Mouse (Mus musculus) macrophage (primary cell): Measurements from ENCODE around the gene Tmem217. TPM values are rescaled to one million over a fixed set of nuclear protein-coding genes. Genes with fewer than 3 reads are reported as not detected.
"Not testable (repeated sequence)": the region's sequence is repeated elsewhere in the genome, so short reads cannot be mapped to it uniquely, and the experiment has no call there.

Source experiments
- H3K27ac ChIP-seq: fragments of 350-480 bp; formaldehyde crosslinking; 2 replicates; pipeline ENCODE4 v1.9.0; 2021
- H3K36me3 ChIP-seq: fragments of 350-480 bp; formaldehyde crosslinking; 2 replicates; pipeline ENCODE4 v1.9.0; 2021; ENCODE audit errors: inconsistent target
- H3K4me3 ChIP-seq: fragments of 350-480 bp; formaldehyde crosslinking; 2 replicates; pipeline ENCODE4 v1.9.0; 2021; ENCODE audit errors: inconsistent target
- H3K79me2 ChIP-seq: fragments of 350-480 bp; formaldehyde crosslinking; 2 replicates; pipeline ENCODE4 v1.9.0; 2021; ENCODE audit errors: inconsistent target
- WGBS: methylation state at CpG from one replicate; pipeline ENCODE4 v1.1.7; 2026; ENCODE audit warnings: inconsistent platforms; ENCODE audit not compliant: missing documents; 5-methylcytosine and 5-hydroxymethylcytosine counted together
- polyA plus RNA-seq: library from polyadenylated mRNA; stranded (reverse); fragments of 250-400 nt; gene quantifications from 3 replicates; pipeline ENCODE4 v1.2.4, GENCODE M21; 2018; ENCODE audit warnings: inconsistent platforms

Gene Tmem217
- polyA plus RNA-seq, 1 experiment from 2014 or later = 0.67 TPM

GRCm38 (mm10) chr17:29540426-29540825, 11.8 kb downstream of the Tmem217 start:
- no peak overlapping the region for H3K4me3 ChIP-seq
- H3K27ac ChIP-seq = no peak overlapping the region
- H3K36me3 ChIP-seq = no peaks in the 10 kb centered on the region
- H3K79me2 ChIP-seq = no peaks in the 10 kb centered on the region
- 95% methylated on average over 8 of the region's 8 CpGs for WGBS

GRCm38 (mm10) chr17:29533866-29534265, 18.3 kb downstream of the Tmem217 start:
- no peak overlapping the region for H3K27ac ChIP-seq
- H3K79me2 ChIP-seq = no peaks in the 10 kb centered on the region
- WGBS = 85% methylated on average over 11 of the region's 11 CpGs
- H3K36me3 ChIP-seq = no peaks in the 10 kb centered on the region
- no peak overlapping the region for H3K4me3 ChIP-seq

- H3K79me2 ChIP-seq = no peaks in the 10 kb centered on the region
- H3K27ac ChIP-seq = no peak overlapping the region
- H3K36me3 ChIP-seq = no peaks in the 10 kb centered on the region
- no peak overlapping the region for H3K4me3 ChIP-seq
- 13% methylated on average over 10 of the region's 10 CpGs for WGBS
These were observed 20.3 kb downstream of the Tmem217 start for GRCm38 (mm10) chr17:29531757-29532384.

DNA sequence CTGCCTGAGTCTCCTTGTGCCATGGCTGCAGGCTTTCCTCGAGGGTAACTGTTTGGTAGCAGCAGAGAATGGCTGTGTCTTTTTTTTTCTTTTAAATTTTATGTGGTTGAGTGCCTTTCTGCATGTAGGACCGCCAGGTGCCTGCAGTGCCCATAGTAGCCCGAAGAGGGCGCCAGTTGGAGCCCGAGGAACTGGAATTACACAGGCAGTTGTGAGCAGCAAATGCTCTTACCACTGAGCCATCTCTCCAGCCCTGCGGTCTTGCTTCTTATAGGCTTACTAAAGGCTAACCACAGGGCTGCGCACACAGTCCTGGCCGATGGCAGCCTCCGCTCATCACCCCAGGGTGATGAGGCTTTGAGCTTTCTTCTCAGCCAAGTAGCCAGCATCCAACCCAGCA, 20.9 kb downstream of the Tmem217 start:
- no peaks in the 10 kb centered on the region for H3K36me3 ChIP-seq
- 73% methylated on average over 9 of the region's 9 CpGs for WGBS
- H3K79me2 ChIP-seq = no peaks in the 10 kb centered on the region
- no peak overlapping the region for H3K27ac ChIP-seq
- no peak overlapping the region for H3K4me3 ChIP-seq

DNA sequence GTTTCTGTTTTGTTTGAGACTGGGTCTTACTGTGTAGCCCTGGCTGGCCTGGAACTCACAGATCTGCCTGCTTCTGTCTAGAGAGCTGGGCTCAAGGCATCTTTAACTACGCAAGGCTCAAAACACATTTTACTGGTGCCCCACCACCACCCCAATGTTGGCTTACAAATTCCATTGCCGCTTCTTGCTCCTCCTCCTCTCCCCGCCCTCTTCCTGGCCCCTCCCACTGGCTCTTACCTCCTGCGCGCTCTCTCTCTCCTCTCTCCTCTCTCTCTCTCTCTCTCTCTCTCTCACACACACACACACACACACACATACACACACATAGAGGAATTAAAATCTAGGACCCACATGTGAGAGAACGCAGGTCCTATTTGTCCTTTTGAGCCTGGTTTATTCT, 21.7 kb downstream of the Tmem217 start:
- Histone ChIP-seq H3K4me3 (no peak overlapping the region), H3K79me2 (no peaks in the 10 kb centered on the region), H3K36me3 (no peaks in the 10 kb centered on the region), H3K27ac (no peak overlapping the region)
- WGBS = 47% methylated on average over 6 of the region's 6 CpGs

DNA sequence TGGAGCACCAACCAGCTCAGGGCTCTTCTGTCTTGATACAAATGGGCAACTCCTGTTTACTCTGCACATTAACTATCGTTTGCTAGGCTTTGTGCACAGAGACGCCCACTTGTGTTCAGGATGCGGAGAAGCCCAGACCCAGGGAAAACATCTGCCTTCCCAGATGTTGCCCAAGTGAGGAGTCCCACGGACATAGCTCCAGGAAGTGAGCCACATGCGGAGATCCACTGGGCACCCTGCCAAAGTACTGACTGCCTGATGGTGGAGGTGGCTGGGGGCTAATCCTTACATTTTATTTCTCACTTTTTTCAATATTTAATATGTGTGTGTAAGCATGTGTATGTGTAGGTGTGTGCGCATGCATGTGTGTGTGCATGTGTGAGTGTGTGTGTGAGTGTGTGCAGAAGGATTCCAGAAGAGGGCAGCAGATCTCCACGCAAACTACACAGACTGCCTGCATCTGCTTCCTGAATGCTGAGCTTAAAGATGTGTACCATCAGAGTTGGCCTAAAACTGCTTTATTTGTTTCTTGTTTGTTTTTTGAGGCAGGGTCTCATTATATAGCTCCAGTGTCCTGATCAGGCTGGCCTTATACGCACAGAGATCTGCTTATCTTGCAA, 23.5 kb downstream of the Tmem217 start:
- Histone ChIP-seq H3K36me3 (no peaks in the 10 kb centered on the region), H3K79me2 (no peaks in the 10 kb centered on the region), H3K27ac (no peak overlapping the region), H3K4me3 (no peak overlapping the region)
- 76% methylated on average over 8 of the region's 8 CpGs for WGBS

DNA sequence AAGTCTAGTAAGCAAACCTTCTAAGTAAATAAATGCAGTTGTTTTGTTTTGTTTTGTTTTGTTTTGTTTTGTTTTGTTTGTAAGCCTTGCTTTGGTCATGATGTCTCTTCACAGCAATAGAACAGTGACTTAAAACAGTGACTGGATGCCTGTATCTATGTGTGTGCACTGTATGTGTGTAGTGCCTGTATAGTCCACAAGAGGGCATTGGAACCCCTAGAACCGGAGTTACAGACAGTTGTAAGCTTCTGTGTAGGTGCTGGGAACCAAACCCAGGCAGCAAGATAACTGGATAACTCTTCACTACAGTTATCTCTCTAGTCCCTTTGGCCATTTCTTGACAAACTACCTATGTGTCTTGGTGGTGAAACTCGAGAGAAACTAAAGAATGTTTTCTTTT, 26.6 kb downstream of the Tmem217 start:
- no peak overlapping the region for H3K27ac ChIP-seq
- H3K79me2 ChIP-seq = no peaks in the 10 kb centered on the region
- WGBS = 87% methylated on average over 2 of the region's 2 CpGs
- H3K4me3 ChIP-seq = no peak overlapping the region
- no peaks in the 10 kb centered on the region for H3K36me3 ChIP-seq

GRCm38 (mm10) chr17:29519731-29520130, 32.5 kb downstream of the Tmem217 start:
- WGBS = 84% methylated on average over 8 of the region's 8 CpGs
- Histone ChIP-seq H3K79me2 (no peaks in the 10 kb centered on the region), H3K27ac (no peak overlapping the region), H3K36me3 (no peaks in the 10 kb centered on the region), H3K4me3 (no peak overlapping the region)

DNA sequence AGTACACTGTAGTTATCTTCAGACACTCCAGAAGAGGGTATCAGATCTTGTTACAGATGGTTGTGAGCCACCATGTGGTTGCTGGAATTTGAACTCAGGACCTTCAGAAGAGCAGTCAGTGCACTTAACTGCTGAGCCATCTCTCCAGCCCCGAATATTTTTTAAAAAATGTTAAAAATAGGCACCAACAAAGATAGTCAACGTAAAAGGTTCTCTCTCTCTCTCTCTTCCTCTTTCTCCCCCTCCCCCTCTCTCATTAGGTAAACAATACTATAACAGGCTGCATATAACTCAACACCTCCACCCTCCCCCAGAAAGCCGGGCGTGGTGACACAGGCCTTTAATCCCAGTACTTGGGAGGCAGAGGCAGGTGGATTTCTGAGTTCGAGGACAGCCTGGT, 33.5 kb downstream of the Tmem217 start:
- WGBS = 68% methylated on average over 5 of the region's 5 CpGs
- not testable (repeated sequence) for H3K36me3 ChIP-seq, H3K27ac ChIP-seq

GRCm38 (mm10) chr17:29514435-29514834, 37.8 kb downstream of the Tmem217 start:
- Histone ChIP-seq H3K4me3 (no peak overlapping the region), H3K79me2 (no peaks in the 10 kb centered on the region), H3K27ac (no peak overlapping the region), H3K36me3 (no peaks in the 10 kb centered on the region)
- WGBS = 6% methylated on average over 11 of the region's 11 CpGs

More for the DNA sequence above, 33.5 kb downstream of the Tmem217 start:
- not testable (repeated sequence) for H3K4me3 ChIP-seq, H3K79me2 ChIP-seq

GRCm38 (mm10) chr17:29513044-29513730, 39.0 kb downstream of the Tmem217 start:
- Histone ChIP-seq H3K79me2 (no peaks in the 10 kb centered on the region), H3K36me3 (no peaks in the 10 kb centered on the region), H3K4me3 (no peak overlapping the region), H3K27ac (no peak overlapping the region)
- 48% methylated on average over 13 of the region's 13 CpGs for WGBS

DNA sequence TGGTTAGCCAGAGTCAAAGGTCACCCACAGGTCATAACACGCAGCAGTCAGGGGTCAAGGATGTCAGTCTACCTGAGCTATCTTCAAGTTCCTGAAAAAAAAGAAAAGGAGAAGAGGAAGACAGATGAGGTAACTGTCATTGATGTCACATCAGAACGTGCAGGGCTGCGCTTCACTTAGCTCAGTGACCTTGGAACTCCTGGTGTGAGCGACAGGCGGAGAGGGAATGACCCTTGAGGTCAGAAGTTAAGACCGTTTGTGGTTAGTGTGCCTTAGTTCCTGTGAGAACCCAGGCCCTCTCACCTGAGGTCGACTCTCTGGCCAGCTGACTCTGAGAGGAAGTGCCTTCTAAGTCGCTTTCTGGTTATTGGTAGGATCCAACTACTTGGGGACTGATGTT, 41.5 kb downstream of the Tmem217 start:
- WGBS = 41% methylated on average over 8 of the region's 8 CpGs

DNA sequence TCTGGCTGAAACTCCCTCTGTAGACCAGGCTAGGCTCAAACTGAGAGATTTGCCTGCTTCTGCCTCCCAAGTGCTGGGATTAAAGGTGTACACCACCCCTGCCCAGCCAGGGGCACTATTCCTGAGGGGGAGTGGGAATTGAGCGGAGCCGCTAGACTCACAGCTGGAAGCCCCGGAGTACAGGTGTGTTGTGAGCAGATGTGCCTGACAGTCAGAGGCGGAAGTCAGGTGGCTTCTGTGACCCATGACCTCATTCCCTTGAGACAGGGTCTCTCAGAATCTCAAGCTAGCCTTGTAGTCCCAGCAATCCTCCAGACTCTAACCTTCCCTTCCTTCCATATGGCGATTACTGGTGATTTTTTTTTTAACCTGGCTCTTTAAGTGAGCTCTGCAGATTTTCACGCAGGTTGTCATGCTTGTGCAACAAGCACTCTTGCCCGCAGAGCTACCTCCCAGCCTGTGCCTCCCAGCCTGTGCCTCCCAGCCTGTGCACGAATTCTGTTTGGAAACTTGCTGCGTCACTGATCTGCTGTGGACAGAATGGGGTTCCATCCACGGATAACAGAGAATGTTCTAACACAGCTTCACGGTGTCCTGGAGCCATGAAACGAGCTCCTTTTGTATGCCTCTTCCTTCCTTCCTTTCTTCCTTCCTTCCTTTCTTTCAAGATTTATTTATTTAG, 43.1 kb downstream of the Tmem217 start:
- no peak overlapping the region for H3K27ac ChIP-seq
- WGBS = 62% methylated on average over 11 of the region's 12 CpGs
- no peak overlapping the region for H3K4me3 ChIP-seq
- no peaks in the 10 kb centered on the region for H3K36me3 ChIP-seq
- H3K79me2 ChIP-seq = no peaks in the 10 kb centered on the region

More for the DNA sequence above, 41.5 kb downstream of the Tmem217 start:
- H3K36me3 ChIP-seq = no peaks in the 10 kb centered on the region
- no peak overlapping the region for H3K27ac ChIP-seq
- H3K79me2 ChIP-seq = no peaks in the 10 kb centered on the region
- no peak overlapping the region for H3K4me3 ChIP-seq

DNA sequence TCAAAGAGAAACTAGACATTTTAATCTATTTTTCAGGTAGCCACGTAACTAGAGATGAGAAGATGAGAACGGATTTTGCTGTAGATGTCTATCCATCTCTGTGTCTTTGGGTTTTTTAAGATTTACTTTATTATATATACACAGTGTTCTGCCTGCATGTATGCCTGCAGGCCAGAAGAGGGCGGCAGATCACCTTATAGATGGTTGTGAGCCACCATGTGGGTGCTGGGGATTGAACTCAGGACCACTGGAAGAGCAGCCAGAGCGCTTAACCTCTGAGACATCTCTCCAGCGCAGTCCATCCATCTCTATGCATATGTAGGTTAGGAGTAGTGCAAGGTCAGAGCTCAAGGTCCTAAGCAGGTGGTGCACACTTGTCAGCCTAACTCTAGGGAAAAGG, 48.5 kb downstream of the Tmem217 start:
- Histone ChIP-seq H3K4me3 (no peak overlapping the region), H3K36me3 (no peaks in the 10 kb centered on the region), H3K79me2 (no peaks in the 10 kb centered on the region), H3K27ac (no peak overlapping the region)
- 98% methylated on average over 5 of the region's 5 CpGs for WGBS
